Mouse (Mus musculus) stomach, postnatal 0 days (tissue): ENCODE measurements around the gene Stac2.

Experiments
- CTCF ChIP-seq: IDR thresholded peaks from 2 replicates; pipeline ENCODE4 v1.5.1; 2016; ENCODE audit warnings: antibody characterized with exemption, low read depth, mild to moderate bottlenecking, moderate library complexity
- EP300 ChIP-seq: optimal IDR thresholded peaks from 2 replicates; pipeline ENCODE3; 2016; ENCODE audit warnings: antibody characterized with exemption

- TF ChIP-seq CTCF = peak; percentile 74
- TF ChIP-seq EP300 = no peak
Observed at GRCm38 (mm10) chr11:98018858-98019641, 34.2 kb downstream of the Stac2 start.
